In the genomic region with DNA sequence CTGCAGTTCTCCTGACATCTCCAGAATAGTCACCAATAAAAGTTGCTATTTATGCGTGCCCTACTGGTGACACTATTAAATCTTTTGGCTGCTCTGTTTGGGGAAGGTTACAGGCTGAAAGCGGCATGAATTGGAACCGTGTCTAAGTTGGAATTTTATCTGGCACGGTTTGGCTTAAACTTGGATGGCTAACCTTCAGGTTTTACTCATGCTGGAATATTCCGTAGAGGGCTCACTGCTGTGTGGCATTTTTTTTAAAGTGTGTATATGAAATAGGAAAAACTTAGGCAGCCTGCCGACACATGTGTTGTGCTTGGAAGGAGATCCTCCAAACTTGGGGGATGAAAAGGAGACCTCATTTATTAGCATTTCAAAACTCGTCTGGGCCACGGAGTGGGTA, we compare ENCODE assay signal across 19 mouse cellular contexts.
A peak's percentile ranks its signal among the peaks of the same experiment; 100 is the strongest.
DNase-seq lines count a peak whose midpoint lies in the region; ATAC-seq and TF ChIP-seq lines count a peak whose summit lies in the region.
"Had no signal": no experiment of that assay in that cellular context is flagged by ENCODE, and none has a peak within 500 bp of the region (broad histone marks: within the 10 kb centered on the region; RNA-seq: fewer than 3 reads in every experiment).

No protein-coding gene starts in this region.

- peak; percentile 24 for DNase-seq in adrenal gland, postnatal 10 days
- no peak for DNase-seq in adrenal gland, adult 8-10 months
- peak; percentile 17 for DNase-seq in heart, adult 8-10 months (ENCODE audit: low spot score)
- no peak for DNase-seq in heart, postnatal 10 days
- DNase-seq in lung, embryonic 14.5 days = peak; percentile 23
- no peak for DNase-seq in lung, postnatal 36 days
- no peak for DNase-seq in frontal cortex, postnatal 25 days (ENCODE audit: low spot score in 2 of 2)
- DNase-seq: cerebellum, adult 9-10 months; liver, postnatal 0 days; lung, postnatal 14 days; thymus, postnatal 25 days had no signal

- H3K9ac ChIP-seq in lung, embryonic 14.5 days = no peak overlapping the region
- H3K9ac ChIP-seq: forebrain, embryonic 15.5 days; hindbrain, embryonic 12.5 days; limb, embryonic 13.5 days; liver, postnatal 0 days had no signal

- H3K9me3 ChIP-seq in lung, embryonic 14.5 days (ENCODE audit: low read depth, low read length) = no peaks in the 10 kb centered on the region
- H3K9me3 ChIP-seq: forebrain, embryonic 15.5 days; hindbrain, embryonic 12.5 days; limb, embryonic 13.5 days; megakaryocyte, embryonic 14.5 days had no signal

- H3K4me1 ChIP-seq in lung, embryonic 14.5 days (ENCODE audit: insufficient read depth) = peaks cover 13% of the 10 kb centered on the region; the same call in 1 of the 2 replicates
- H3K4me1 ChIP-seq: forebrain, embryonic 15.5 days; megakaryocyte, embryonic 14.5 days had no signal

- intact Hi-C loops in heart, postnatal 10 days (cut with DNase I) = no loop called here

- no peak overlapping the region for H3K4me3 ChIP-seq in lung, embryonic 14.5 days (ENCODE audit: low read depth, low read length)
- H3K4me3 ChIP-seq: forebrain, embryonic 15.5 days; hindbrain, embryonic 12.5 days; limb, embryonic 13.5 days; megakaryocyte, embryonic 14.5 days; myocyte had no signal

- ATAC-seq in lung, embryonic 14.5 days (ENCODE audit: insufficient read depth) = no peak
- ATAC-seq: CD4-positive, CD25-positive, alpha-beta regulatory T cell, adult 4 months; forebrain, embryonic 15.5 days; inflammation-experienced regulatory T-cells, adult 6 months; liver, postnatal 0 days; Patski had no signal

- H3K36me3 ChIP-seq in lung, embryonic 14.5 days (ENCODE audit: insufficient read depth) = no peaks in the 10 kb centered on the region
- H3K36me3 ChIP-seq: forebrain, embryonic 15.5 days; hindbrain, embryonic 12.5 days; limb, embryonic 13.5 days had no signal

- H3K27ac ChIP-seq in lung, embryonic 14.5 days (ENCODE audit: low read depth) = no peak overlapping the region
- H3K27ac ChIP-seq: forebrain, embryonic 15.5 days; hindbrain, embryonic 12.5 days had no signal

- H3K27me3 ChIP-seq in lung, embryonic 14.5 days (ENCODE audit: insufficient read depth, low read length) = peaks cover 5% of the 10 kb centered on the region; the same call in 1 of the 2 replicates
- H3K27me3 ChIP-seq: forebrain, embryonic 15.5 days; hindbrain, embryonic 12.5 days; limb, embryonic 13.5 days; megakaryocyte, embryonic 14.5 days; Patski had no signal

- no peak overlapping the region for H3K4me2 ChIP-seq in lung, embryonic 14.5 days
- H3K4me2 ChIP-seq: forebrain, embryonic 15.5 days; hindbrain, embryonic 12.5 days had no signal

- 46% methylated on average over 8 of the region's 8 CpGs for WGBS in lung, embryonic 14.5 days

- no peak for TF ChIP-seq CTCF in lung, embryonic 14.5 days (IDR thresholded peaks at IDR 0.05; ENCODE audit: low read depth)

Comparison
In these comparisons a context has a peak if more than half of its experiments do, and no peak if none do; other contexts are left out.
1. DNase-seq: peak in adrenal gland, postnatal 10 days (single experiment), heart, adult 8-10 months (single experiment) and lung, embryonic 14.5 days (single experiment); none in adrenal gland, adult 8-10 months (single experiment), heart, postnatal 10 days (0 of 2), lung, postnatal 36 days (single experiment) and frontal cortex, postnatal 25 days (0 of 2).